Mouse (Mus musculus) MN1 (cell line): ENCODE results near the gene Lig4.

ENCODE experiments used
- DNase-seq: peaks from one replicate; pipeline ENCODE4 v3.0.0-alpha.2; 2016; ENCODE audit warnings: low spot score

Gene Lig4

DNA sequence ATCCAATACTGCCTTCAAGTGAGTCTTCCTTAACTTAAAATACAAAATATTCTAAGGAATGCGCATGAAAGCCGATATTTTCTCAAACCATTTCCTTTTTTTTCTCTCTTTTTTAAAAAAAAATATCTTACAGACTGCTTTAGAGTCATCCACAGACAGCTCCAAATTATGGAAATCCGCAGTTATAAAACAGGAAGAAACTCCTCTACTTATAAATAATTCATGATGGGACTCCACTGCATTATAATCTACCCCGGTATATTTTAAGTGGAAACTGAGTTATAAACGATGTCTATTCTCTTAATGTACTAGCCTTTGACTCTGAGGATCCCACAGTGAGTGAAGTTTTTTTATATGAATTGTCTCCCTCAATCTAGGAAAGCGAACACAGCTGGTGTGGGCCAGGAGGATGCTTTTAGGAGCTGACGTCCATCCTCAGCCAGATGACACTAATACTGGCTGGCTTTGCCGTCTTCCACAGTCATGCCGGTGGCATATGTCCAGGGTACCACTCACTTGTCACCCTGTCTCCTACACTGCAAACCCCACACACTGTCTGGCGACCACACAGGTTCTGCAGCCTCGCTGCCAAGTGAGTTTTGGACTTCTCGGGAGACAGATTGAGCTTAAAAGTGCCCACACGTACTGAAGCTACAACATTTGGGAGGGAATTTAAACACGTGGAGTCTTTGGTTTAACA, 47.6 kb downstream of the Lig4 start:
- no peak for DNase-seq
